18 mouse cellular contexts compared by ENCODE assay signal in the genomic region with DNA sequence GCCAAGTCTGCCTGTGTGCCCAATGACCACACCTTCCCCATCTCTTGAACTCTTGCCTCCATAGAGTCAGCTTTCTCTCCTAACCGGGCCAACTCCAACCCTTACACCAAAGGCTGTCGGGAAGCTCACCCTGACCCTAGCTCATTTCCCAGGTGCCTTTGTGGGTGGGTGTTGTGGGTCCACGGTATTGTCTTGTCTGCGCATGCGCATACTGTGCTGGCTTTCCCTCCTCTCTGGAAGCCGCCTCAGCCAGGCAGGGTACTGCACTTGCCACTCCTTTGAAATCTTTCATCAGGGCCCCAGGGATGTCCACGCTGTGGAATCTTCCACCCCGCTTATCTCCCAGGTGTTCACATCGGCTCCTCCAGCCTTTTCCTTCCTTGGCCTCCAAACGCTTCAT. TPM values are rescaled to one million over a fixed set of nuclear protein-coding genes. Genes with fewer than 3 reads are reported as not detected.
DNase-seq lines count a peak whose midpoint lies in the region; ATAC-seq and TF ChIP-seq lines count a peak whose summit lies in the region.
"Had no signal": no experiment of that assay in that cellular context is flagged by ENCODE, and none has a peak within 500 bp of the region (broad histone marks: within the 10 kb centered on the region; RNA-seq: fewer than 3 reads in every experiment).

No protein-coding gene starts in this region.

- no peak overlapping the region for H3K4me2 ChIP-seq in hindbrain, embryonic 12.5 days (replicated peaks)
- peak overlapping the region; percentile 24; the same call in 1 of the 2 replicates for H3K4me2 ChIP-seq in embryonic facial prominence, embryonic 15.5 days (replicated peaks)
- peak overlapping the region; percentile 35 for H3K4me2 ChIP-seq in stomach, embryonic 16.5 days (ENCODE audit: low read depth, low read length)
- H3K4me2 ChIP-seq: hindbrain, embryonic 14.5 days; liver, embryonic 12.5 days; neural tube, embryonic 12.5 days had no signal

- no peak for TF ChIP-seq POLR2A in testis, adult 2 months (IDR thresholded peaks at IDR 0.05; ENCODE audit: control insufficient read depth, low read depth, low read length)

- peaks cover 4% of the 10 kb centered on the region; the same call in 1 of the 2 replicates for H3K9me3 ChIP-seq in hindbrain, embryonic 10.5 days
- H3K9me3 ChIP-seq in hindbrain, embryonic 12.5 days (replicated peaks), result no peaks in the 10 kb centered on the region; the same call in 1 of the 2 replicates
- no peaks in the 10 kb centered on the region for H3K9me3 ChIP-seq in embryonic facial prominence, embryonic 15.5 days (replicated peaks)
- no peaks in the 10 kb centered on the region for H3K9me3 ChIP-seq in stomach, embryonic 16.5 days (replicated peaks; ENCODE audit: control insufficient read depth, low read length)
- H3K9me3 ChIP-seq: liver, embryonic 12.5 days; neural tube, embryonic 12.5 days had no signal

- no peak overlapping the region for H3K4me3 ChIP-seq in hindbrain, embryonic 10.5 days
- H3K4me3 ChIP-seq in hindbrain, embryonic 12.5 days, result no peak overlapping the region
- peak overlapping the region; percentile 48 for H3K4me3 ChIP-seq in testis, adult 2 months (ENCODE audit: control insufficient read depth, low read depth, low read length)
- H3K4me3 ChIP-seq in embryonic facial prominence, embryonic 15.5 days (replicated peaks), result peak overlapping the region; percentile 13; the same call in 1 of the 2 replicates
- peak overlapping the region; percentile 22; the same call in 1 of the 2 replicates for H3K4me3 ChIP-seq in stomach, embryonic 16.5 days (replicated peaks; ENCODE audit: low read length)
- H3K4me3 ChIP-seq: liver, embryonic 12.5 days; neural tube, embryonic 12.5 days had no signal

- H3K36me3 ChIP-seq in hindbrain, embryonic 10.5 days, result no peaks in the 10 kb centered on the region
- H3K36me3 ChIP-seq in hindbrain, embryonic 12.5 days, result no peaks in the 10 kb centered on the region
- no peaks in the 10 kb centered on the region for H3K36me3 ChIP-seq in testis, adult 2 months (ENCODE audit: control insufficient read depth, insufficient read depth, low read length)
- H3K36me3 ChIP-seq in embryonic facial prominence, embryonic 15.5 days, result no peaks in the 10 kb centered on the region
- no peaks in the 10 kb centered on the region for H3K36me3 ChIP-seq in stomach, embryonic 16.5 days (ENCODE audit: control insufficient read depth, insufficient read depth, low read length)
- H3K36me3 ChIP-seq: liver, embryonic 12.5 days; neural tube, embryonic 12.5 days had no signal

- H3K27me3 ChIP-seq in hindbrain, embryonic 10.5 days (ENCODE audit: insufficient read depth, poor library complexity, severe bottlenecking), result peaks cover 6% of the 10 kb centered on the region; the same call in 1 of the 2 replicates
- H3K27me3 ChIP-seq in hindbrain, embryonic 12.5 days, result no peaks in the 10 kb centered on the region
- no peaks in the 10 kb centered on the region for H3K27me3 ChIP-seq in testis, adult 2 months (ENCODE audit: control insufficient read depth, insufficient read depth, low read length)
- H3K27me3 ChIP-seq in embryonic facial prominence, embryonic 15.5 days, result no peaks in the 10 kb centered on the region
- H3K27me3 ChIP-seq in stomach, embryonic 16.5 days (ENCODE audit: control insufficient read depth, insufficient read depth, low read length), result no peaks in the 10 kb centered on the region
- H3K27me3 ChIP-seq: neural tube, embryonic 12.5 days had no signal

- H3K9ac ChIP-seq in hindbrain, embryonic 12.5 days, result no peak overlapping the region
- H3K9ac ChIP-seq in embryonic facial prominence, embryonic 15.5 days, result no peak overlapping the region
- H3K9ac ChIP-seq in stomach, embryonic 16.5 days (ENCODE audit: low read length), result peak overlapping the region; percentile 29; the same call in 1 of the 2 replicates
- H3K9ac ChIP-seq: hindbrain, embryonic 14.5 days; liver, embryonic 12.5 days; neural tube, embryonic 12.5 days had no signal

- 80% methylated on average over 10 of the region's 10 CpGs for WGBS in hindbrain, embryonic 10.5 days
- 88% methylated on average over 10 of the region's 10 CpGs for WGBS in hindbrain, embryonic 12.5 days
- WGBS in embryonic facial prominence, embryonic 15.5 days, result 66% methylated on average over 10 of the region's 10 CpGs
- 76% methylated on average over 10 of the region's 10 CpGs for WGBS in stomach, embryonic 16.5 days

- peaks cover 15% of the 10 kb centered on the region for H3K4me1 ChIP-seq in hindbrain, embryonic 10.5 days (replicated peaks)
- H3K4me1 ChIP-seq in hindbrain, embryonic 12.5 days, result peaks cover 6% of the 10 kb centered on the region; the same call in 1 of the 2 replicates
- H3K4me1 ChIP-seq in testis, adult 2 months (ENCODE audit: control insufficient read depth, insufficient read depth, low read length), result peaks cover 12% of the 10 kb centered on the region
- peaks cover 27% of the 10 kb centered on the region for H3K4me1 ChIP-seq in embryonic facial prominence, embryonic 15.5 days
- peaks cover 43% of the 10 kb centered on the region for H3K4me1 ChIP-seq in stomach, embryonic 16.5 days (ENCODE audit: control insufficient read depth, insufficient read depth, low read length)
- H3K4me1 ChIP-seq: liver, embryonic 12.5 days; neural tube, embryonic 12.5 days had no signal

- no peak for TF ChIP-seq CTCF in testis, adult 2 months (IDR thresholded peaks at IDR 0.05; ENCODE audit: control insufficient read depth, insufficient read depth, insufficient replicate concordance, low read depth, low read length)

- DNase-seq in hindbrain, embryonic 10.5 days (ENCODE audit: low spot score), result no peak
- DNase-seq in testis, postnatal 14 days (ENCODE audit: low spot score), result no peak
- DNase-seq in left cerebral cortex, postnatal 25 days (ENCODE audit: low spot score in 2 of 2), result no peak
- no peak for DNase-seq in adrenal gland, postnatal 4 days (ENCODE audit: low spot score in 2 of 2)
- DNase-seq: adrenal gland, postnatal 36 days; cerebellum, adult 8-10 months; gastrocnemius, postnatal 14 days; heart, postnatal 10 days; kidney, adult 18-20 months; right cerebral cortex, postnatal 14 days; thymus, postnatal 14 days had no signal

- ATAC-seq in hindbrain, embryonic 12.5 days (ENCODE audit: low FRiP score), result no peak
- no peak for ATAC-seq in embryonic facial prominence, embryonic 15.5 days (ENCODE audit: insufficient number of reproducible peaks, low FRiP score, low TSS enrichment, low read depth)
- no peak for ATAC-seq in stomach, embryonic 16.5 days (ENCODE audit: insufficient read depth, low FRiP score)
- ATAC-seq: liver, embryonic 12.5 days had no signal

- intact Hi-C loops in left cerebral cortex, postnatal 25 days (cut with DNase I), result no loop called here

- H3K27ac ChIP-seq in hindbrain, embryonic 10.5 days, result peak overlapping the region; percentile 66; the same call in 1 of the 2 replicates
- no peak overlapping the region for H3K27ac ChIP-seq in hindbrain, embryonic 12.5 days
- no peak overlapping the region for H3K27ac ChIP-seq in testis, adult 2 months (ENCODE audit: control insufficient read depth, insufficient read depth, low read depth, low read length)
- peak overlapping the region; percentile 67; the same call in 1 of the 2 replicates for H3K27ac ChIP-seq in embryonic facial prominence, embryonic 15.5 days (replicated peaks)
- peak overlapping the region; percentile 87 for H3K27ac ChIP-seq in stomach, embryonic 16.5 days (ENCODE audit: low read length)
- H3K27ac ChIP-seq: hindbrain, embryonic 14.5 days; liver, embryonic 12.5 days; neural tube, embryonic 12.5 days had no signal

RNA-seq across cellular contexts. Expression of gene Synj2, which starts 17.6 kb away (rescaled TPM):
- 1.6 and 2.4 TPM in 2 replicates for polyA plus RNA-seq in hindbrain, embryonic 10.5 days (2016; fragmentation: Nextera tagmentation; extraction: Ambion mirVana)
- polyA plus RNA-seq in hindbrain, embryonic 12.5 days (2016; fragmentation: Nextera tagmentation; extraction: Ambion mirVana), result 1.9 TPM in 2 replicates
- 29.1 and 32.9 TPM in 2 replicates for polyA plus RNA-seq in testis, adult 2 months (2012; rRNA removed)
- polyA plus RNA-seq in embryonic facial prominence, embryonic 15.5 days (2015; fragmentation: Nextera tagmentation; extraction: Ambion mirVana), result 3.1 and 4.0 TPM in 2 replicates
- polyA plus RNA-seq in stomach, embryonic 16.5 days (2015; fragmentation: Nextera tagmentation; extraction: Ambion mirVana), result 6.4 and 6.7 TPM in 2 replicates
- total RNA-seq in left cerebral cortex, postnatal 25 days (2021), result 100 to 1,000 TPM in 1 of 2 experiments, 10 to 100 TPM in 1; 84.0 to 123 TPM
- total RNA-seq in adrenal gland, postnatal 4 days (2021), result 10 to 100 TPM; 12.4 to 12.8 TPM

Comparison
In these comparisons a context has a peak if more than half of its experiments do, and no peak if none do; other contexts are left out.
1. H3K27ac ChIP-seq: peak in hindbrain, embryonic 10.5 days (single experiment), embryonic facial prominence, embryonic 15.5 days (single experiment) and stomach, embryonic 16.5 days (single experiment); none in hindbrain, embryonic 12.5 days (single experiment) and testis, adult 2 months (single experiment).
2. H3K4me3 ChIP-seq: peak in testis, adult 2 months (single experiment), embryonic facial prominence, embryonic 15.5 days (single experiment) and stomach, embryonic 16.5 days (single experiment); none in hindbrain, embryonic 10.5 days (single experiment) and hindbrain, embryonic 12.5 days (single experiment).